Comparison of ENCODE assay signal across 17 mouse cellular contexts in genomic region chr3:28348746-28349145, GRCm38 (mm10).
"Had no signal": no experiment of that assay in that cellular context is flagged by ENCODE, and none has a peak within 500 bp of the region (broad histone marks: within the 10 kb centered on the region; RNA-seq: fewer than 3 reads in every experiment).

No protein-coding gene starts in this region.

- H3K4me1 ChIP-seq: limb, embryonic 15.5 days; midbrain, embryonic 12.5 days had no signal

- H3K9ac ChIP-seq: limb, embryonic 12.5 days; limb, embryonic 15.5 days; liver, embryonic 14.5 days; liver, postnatal 0 days; lung, embryonic 14.5 days; midbrain, embryonic 12.5 days; midbrain, embryonic 15.5 days had no signal

- H3K27ac ChIP-seq: kidney, postnatal 0 days; left cerebral cortex, adult 2 months; limb, embryonic 12.5 days; limb, embryonic 15.5 days; liver, embryonic 14.5 days; macrophage; midbrain, embryonic 12.5 days; midbrain, embryonic 15.5 days had no signal

- DNase-seq: kidney, postnatal 25 days; layer of hippocampus, adult 9-11 months; liver, postnatal 0 days; lung, embryonic 14.5 days; thymus, adult 18-20 months; thymus, postnatal 36 days had no signal

- H3K4me2 ChIP-seq: limb, embryonic 12.5 days; limb, embryonic 15.5 days; liver, embryonic 11.5 days; lung, embryonic 14.5 days; midbrain, embryonic 12.5 days; midbrain, embryonic 15.5 days had no signal

- H3K36me3 ChIP-seq: limb, embryonic 12.5 days; limb, embryonic 15.5 days; midbrain, embryonic 12.5 days; midbrain, embryonic 15.5 days had no signal

- H3K27me3 ChIP-seq: limb, embryonic 12.5 days; limb, embryonic 15.5 days; midbrain, embryonic 12.5 days; midbrain, embryonic 15.5 days had no signal

- ATAC-seq: liver, postnatal 0 days; lung, postnatal 0 days; midbrain, embryonic 15.5 days had no signal

- H3K4me3 ChIP-seq: layer of hippocampus, adult 2 months; left cerebral cortex, adult 2 months; limb, embryonic 12.5 days; limb, embryonic 15.5 days; midbrain, embryonic 12.5 days; midbrain, embryonic 15.5 days had no signal

- H3K9me3 ChIP-seq: limb, embryonic 12.5 days; limb, embryonic 15.5 days; midbrain, embryonic 12.5 days; midbrain, embryonic 15.5 days had no signal
